Mouse (Mus musculus): ENCODE measurements around the gene Gm340. TPM values are rescaled to one million over a fixed set of nuclear protein-coding genes. Genes with fewer than 3 reads are reported as not detected.

The Gm340 gene
- total and polyA plus RNA-seq, 3 experiments, result 0.68 to 9.9 (median 8.8) TPM

- 52% methylated on average over 2 of the region's 2 CpGs for WGBS
- DNase-seq, result no peak
- Histone ChIP-seq H3K27me3 (ENCODE audit: control insufficient read depth, insufficient read depth, low read length) (no peaks in the 10 kb centered on the region), H3K27ac (no peak overlapping the region), H3K36me3 (ENCODE audit: control insufficient read depth, insufficient read depth, low read length) (no peaks in the 10 kb centered on the region), H3K4me3 (no peak overlapping the region), H3K79me2 (replicated peaks; ENCODE audit: control insufficient read depth, insufficient read depth, low read length) (no peaks in the 10 kb centered on the region), H3K4me1 (ENCODE audit: control insufficient read depth, insufficient read depth, low read length) (no peaks in the 10 kb centered on the region), H3K9ac (ENCODE audit: low read depth, low read length) (no peak overlapping the region)
- intact Hi-C loops (cut with DNase I), result no loop called here
- no peak for TF ChIP-seq CTCF (IDR thresholded peaks at IDR 0.05)
- TF ChIP-seq POLR2A (IDR thresholded peaks at IDR 0.05; ENCODE audit: insufficient read depth, low read depth, low read length), result no peak
- TF ChIP-seq EP300 (IDR thresholded peaks at IDR 0.05; ENCODE audit: insufficient read depth, low read depth, low read length), result no peak
Observed at GRCm38 (mm10) chr19:41568791-41569190, 13.4 kb upstream of the Gm340 start.

GRCm38 (mm10) chr19:41573700-41574099, 8.5 kb upstream of the Gm340 start:
- H3K4me1 ChIP-seq (ENCODE audit: control insufficient read depth, insufficient read depth, low read length), result no peaks in the 10 kb centered on the region
- intact Hi-C loops (cut with DNase I), result no loop called here
- H3K27me3 ChIP-seq (ENCODE audit: control insufficient read depth, insufficient read depth, low read length), result no peaks in the 10 kb centered on the region
- 86% methylated on average over 2 of the region's 2 CpGs for WGBS
- TF ChIP-seq CTCF (IDR thresholded peaks at IDR 0.05), result no peak
- TF ChIP-seq EP300 (IDR thresholded peaks at IDR 0.05; ENCODE audit: insufficient read depth, low read depth, low read length), result no peak
- no peak for TF ChIP-seq POLR2A (IDR thresholded peaks at IDR 0.05; ENCODE audit: insufficient read depth, low read depth, low read length)
- DNase-seq, result no peak
- H3K4me3 ChIP-seq, result no peak overlapping the region
- no peaks in the 10 kb centered on the region; the same call in 1 of the 2 replicates for H3K79me2 ChIP-seq (replicated peaks; ENCODE audit: control insufficient read depth, insufficient read depth, low read length)
- no peak overlapping the region for H3K9ac ChIP-seq (ENCODE audit: low read depth, low read length)
- H3K27ac ChIP-seq, result no peak overlapping the region
- no peaks in the 10 kb centered on the region for H3K36me3 ChIP-seq (ENCODE audit: control insufficient read depth, insufficient read depth, low read length)

DNA sequence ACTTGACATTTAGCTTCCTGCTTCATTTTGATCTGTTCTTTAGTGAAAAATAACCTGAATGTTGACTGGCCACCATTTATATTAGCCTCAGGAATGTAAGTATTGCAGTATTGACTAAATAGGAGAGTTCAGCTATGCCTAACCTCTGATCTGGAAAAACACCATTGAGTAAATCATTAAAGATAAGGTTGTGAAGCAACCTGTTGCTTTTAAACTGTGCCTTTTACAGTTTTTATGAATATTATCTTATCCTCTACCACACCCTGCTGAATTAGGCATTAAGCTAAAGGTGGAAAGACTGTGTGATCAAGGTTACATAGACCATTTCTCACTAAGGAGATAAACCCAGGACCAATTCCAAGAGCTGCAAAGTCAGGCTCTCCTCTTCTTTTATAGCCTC, 4.6 kb upstream of the Gm340 start:
- DNase-seq, result no peak
- Histone ChIP-seq H3K9ac (ENCODE audit: low read depth, low read length) (no peak overlapping the region), H3K27ac (no peak overlapping the region), H3K27me3 (ENCODE audit: control insufficient read depth, insufficient read depth, low read length) (no peaks in the 10 kb centered on the region), H3K4me1 (ENCODE audit: control insufficient read depth, insufficient read depth, low read length) (no peaks in the 10 kb centered on the region), H3K36me3 (ENCODE audit: control insufficient read depth, insufficient read depth, low read length) (no peaks in the 10 kb centered on the region), H3K4me3 (no peak overlapping the region), H3K79me2 (replicated peaks; ENCODE audit: control insufficient read depth, insufficient read depth, low read length) (no peaks in the 10 kb centered on the region; the same call in 1 of the 2 replicates)
- TF ChIP-seq EP300 (IDR thresholded peaks at IDR 0.05; ENCODE audit: insufficient read depth, low read depth, low read length) (no peak), CTCF (IDR thresholded peaks at IDR 0.05) (no peak), POLR2A (IDR thresholded peaks at IDR 0.05; ENCODE audit: insufficient read depth, low read depth, low read length) (no peak)
- intact Hi-C loops (cut with DNase I), result no loop called here

- no peaks in the 10 kb centered on the region for H3K27me3 ChIP-seq (ENCODE audit: control insufficient read depth, insufficient read depth, low read length)
- no peak overlapping the region for H3K27ac ChIP-seq
- no peaks in the 10 kb centered on the region; the same call in 1 of the 2 replicates for H3K79me2 ChIP-seq (replicated peaks; ENCODE audit: control insufficient read depth, insufficient read depth, low read length)
- no peak overlapping the region for H3K9ac ChIP-seq (ENCODE audit: low read depth, low read length)
- intact Hi-C loops (cut with DNase I), result no loop called here
- peak; percentile 41 to 43 for DNase-seq
- 71% methylated on average over 4 of the region's 4 CpGs for WGBS
- 0 out of 2 replicates have a peak, but pooled peaks have one; percentile 24 for TF ChIP-seq CTCF (IDR thresholded peaks at IDR 0.05)
- no peak for TF ChIP-seq POLR2A (IDR thresholded peaks at IDR 0.05; ENCODE audit: insufficient read depth, low read depth, low read length)
- H3K4me1 ChIP-seq (ENCODE audit: control insufficient read depth, insufficient read depth, low read length), result no peaks in the 10 kb centered on the region
- no peak overlapping the region for H3K4me3 ChIP-seq
- H3K36me3 ChIP-seq (ENCODE audit: control insufficient read depth, insufficient read depth, low read length), result no peaks in the 10 kb centered on the region
Observed at GRCm38 (mm10) chr19:41579311-41579920, 2.8 kb upstream of the Gm340 start.

GRCm38 (mm10) chr19:41582918-41583514, 846 bp downstream of the Gm340 start:
- no peak for DNase-seq
- no peak overlapping the region for H3K27ac ChIP-seq
- H3K79me2 ChIP-seq (replicated peaks; ENCODE audit: control insufficient read depth, insufficient read depth, low read length), result no peaks in the 10 kb centered on the region
- no peaks in the 10 kb centered on the region for H3K27me3 ChIP-seq (ENCODE audit: control insufficient read depth, insufficient read depth, low read length)
- TF ChIP-seq CTCF (IDR thresholded peaks at IDR 0.05) (no peak), EP300 (IDR thresholded peaks at IDR 0.05; ENCODE audit: insufficient read depth, low read depth, low read length) (no peak), POLR2A (IDR thresholded peaks at IDR 0.05; ENCODE audit: insufficient read depth, low read depth, low read length) (no peak)
- H3K9ac ChIP-seq (ENCODE audit: low read depth, low read length), result no peak overlapping the region
- intact Hi-C loops (cut with DNase I), result no loop called here
- 96% methylated on average over 5 of the region's 5 CpGs for WGBS
- H3K36me3 ChIP-seq (ENCODE audit: control insufficient read depth, insufficient read depth, low read length), result no peaks in the 10 kb centered on the region
- H3K4me3 ChIP-seq, result no peak overlapping the region
- H3K4me1 ChIP-seq (ENCODE audit: control insufficient read depth, insufficient read depth, low read length), result no peaks in the 10 kb centered on the region

DNA sequence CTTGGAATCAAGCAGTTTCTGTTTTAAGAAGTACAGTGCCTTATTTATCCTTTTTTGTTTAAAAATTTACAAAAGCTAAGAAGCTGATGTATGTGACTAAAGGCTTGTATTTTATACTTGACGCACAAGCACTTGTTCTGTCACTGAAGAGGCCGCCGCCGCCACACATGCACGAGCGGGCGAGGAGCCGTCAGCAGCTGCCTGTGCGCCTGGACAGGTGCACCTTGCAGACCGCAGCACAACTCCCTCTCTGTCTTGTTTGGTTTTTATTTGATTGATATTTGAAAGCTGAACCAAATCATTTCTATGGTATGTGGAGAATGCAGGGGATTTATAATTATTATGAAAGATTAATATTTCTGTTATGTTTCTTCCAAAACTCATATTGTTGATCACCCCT, 4.6 kb downstream of the Gm340 start:
- TF ChIP-seq POLR2A (IDR thresholded peaks at IDR 0.05; ENCODE audit: insufficient read depth, low read depth, low read length), result no peak
- TF ChIP-seq CTCF (IDR thresholded peaks at IDR 0.05), result no peak
- no peak for TF ChIP-seq EP300 (IDR thresholded peaks at IDR 0.05; ENCODE audit: insufficient read depth, low read depth, low read length)
- H3K4me3 ChIP-seq, result no peak overlapping the region
- H3K79me2 ChIP-seq (replicated peaks; ENCODE audit: control insufficient read depth, insufficient read depth, low read length), result no peaks in the 10 kb centered on the region
- H3K27ac ChIP-seq, result no peak overlapping the region
- 96% methylated on average over 10 of the region's 10 CpGs for WGBS
- no peak for DNase-seq
- H3K27me3 ChIP-seq (ENCODE audit: control insufficient read depth, insufficient read depth, low read length), result no peaks in the 10 kb centered on the region
- no peak overlapping the region for H3K9ac ChIP-seq (ENCODE audit: low read depth, low read length)
- intact Hi-C loops (cut with DNase I), result no loop called here
- no peaks in the 10 kb centered on the region for H3K36me3 ChIP-seq (ENCODE audit: control insufficient read depth, insufficient read depth, low read length)
- H3K4me1 ChIP-seq (ENCODE audit: control insufficient read depth, insufficient read depth, low read length), result no peaks in the 10 kb centered on the region
